Mouse (Mus musculus) adipose tissue, adult 10 weeks (tissue): Measurements from ENCODE around the gene Ift81. TPM values are rescaled to one million over a fixed set of nuclear protein-coding genes. Genes with fewer than 3 reads are reported as not detected.

ENCODE experiments used
- polyA plus RNA-seq: library from polyadenylated mRNA; stranded (reverse); fragments of 350-450 nt; fragmentation: Illumina TruSeq; extraction: RNeasy Lipid Tissue Mini Kit (QIAGEN cat#74804); gene quantifications from one replicate; pipeline ENCODE4 v1.2.3, GENCODE M21; 2014; ENCODE audit warnings: low read depth, low replicate concordance

Gene Ift81
- 17.1 TPM for polyA plus RNA-seq

GRCm38 (mm10) chr5:122613908-122614732 is at the start of gene Ift81:
Gene Ift81, minus strand, starts transcription at chr5:122614518.

GRCm38 (mm10) chr5:122643701-122644100 is 29.4 kb upstream of the Ift81 start, which contains the start of gene P2rx7:
Gene P2rx7, plus strand, starts transcription at chr5:122643911.

GRCm38 (mm10) chr5:122502077-122502941 is 112.0 kb downstream of the Ift81 start, which contains the start of gene Atp2a2:
Gene Atp2a2, minus strand, starts transcription at chr5:122502225.

Other genes with a start within 250 kb of the Ift81 start
- 21.3 TPM for gene Gpn3, start 242.6 kb downstream of the Ift81 start, polyA plus RNA-seq
- 20.8 TPM for gene Fam216a, start 242.2 kb downstream of the Ift81 start, polyA plus RNA-seq
- gene Arpc3, start 222.6 kb downstream of the Ift81 start, polyA plus RNA-seq = 274 TPM
- gene Anapc7, start 192.8 kb downstream of the Ift81 start, polyA plus RNA-seq = 30.9 TPM
- 149 TPM for gene Atp2a2, start 112.3 kb downstream of the Ift81 start, polyA plus RNA-seq
- gene P2rx7, start 29.4 kb upstream of the Ift81 start, polyA plus RNA-seq = 11.0 TPM
- 38.4 TPM for gene P2rx4, start 93.0 kb upstream of the Ift81 start, polyA plus RNA-seq
- gene Camkk2, start 164.9 kb upstream of the Ift81 start, polyA plus RNA-seq = 12.5 TPM
- 196 TPM for gene Anapc5, start 206.8 kb upstream of the Ift81 start, polyA plus RNA-seq
- 18.8 TPM for gene Rnf34, start 235.5 kb upstream of the Ift81 start, polyA plus RNA-seq